Mouse (Mus musculus): Measurements from ENCODE around the gene Rag2. TPM values are rescaled to one million over a fixed set of nuclear protein-coding genes. Genes with fewer than 3 reads are reported as not detected.

Rag2 gene
- polyA plus RNA-seq, 1 experiment, result not detected

DNA sequence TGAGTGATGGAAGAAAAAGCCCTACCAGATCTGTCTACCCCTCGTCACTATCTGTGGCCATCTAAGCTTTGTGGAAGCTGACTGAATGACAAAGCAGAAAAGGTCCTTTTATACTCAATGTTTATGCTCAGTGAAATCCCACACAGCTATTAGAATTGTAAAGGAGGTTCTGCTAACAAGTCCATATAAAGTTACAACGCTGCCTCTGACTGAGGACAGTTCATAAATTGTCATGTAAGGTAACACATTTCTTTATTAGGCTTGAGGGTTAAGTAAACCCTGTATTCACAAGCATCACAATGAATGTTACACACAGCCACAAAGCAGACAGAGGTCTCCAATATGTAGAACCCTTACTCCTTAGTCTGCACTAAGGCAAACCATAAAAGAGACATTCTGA lies 507 bp upstream of the Rag2 start:
- H3K4me3 ChIP-seq (ENCODE audit: insufficient read depth, poor library complexity, severe bottlenecking), result no peak overlapping the region
- no peaks in the 10 kb centered on the region for H3K79me3 ChIP-seq (ENCODE audit: low read depth)
- H3K27me3 ChIP-seq (ENCODE audit: control insufficient read depth, insufficient read depth, insufficient read length), result peaks cover 3% of the 10 kb centered on the region
- no peak overlapping the region for H3ac ChIP-seq (ENCODE audit: control insufficient read depth, insufficient read length, low read depth)
- no peaks in the 10 kb centered on the region for H3K36me3 ChIP-seq (ENCODE audit: control insufficient read depth, insufficient read depth)
- TF ChIP-seq MAX (IDR thresholded peaks at IDR 0.05), result no peak
- TF ChIP-seq FOSL1 (IDR thresholded peaks at IDR 0.05; ENCODE audit: insufficient read depth, low read length, poor library complexity, severe bottlenecking), result no peak
- TF ChIP-seq USF1 (IDR thresholded peaks at IDR 0.05; ENCODE audit: low read depth), result no peak
- TF ChIP-seq MYOD1 (IDR thresholded peaks at IDR 0.05; ENCODE audit: control insufficient read depth, insufficient read length, low read depth), result no peak
- no peak for TF ChIP-seq MYOG (IDR thresholded peaks at IDR 0.05; ENCODE audit: control insufficient read depth, extremely low read depth, insufficient read length)
- TF ChIP-seq CTCF (IDR thresholded peaks at IDR 0.05; ENCODE audit: control insufficient read depth, insufficient read depth, insufficient read length), result no peak
- TF ChIP-seq CEBPB (IDR thresholded peaks at IDR 0.05; ENCODE audit: low read depth), result no peak
- no peaks in the 10 kb centered on the region for H3K79me2 ChIP-seq (ENCODE audit: control insufficient read depth, insufficient read depth)

DNA sequence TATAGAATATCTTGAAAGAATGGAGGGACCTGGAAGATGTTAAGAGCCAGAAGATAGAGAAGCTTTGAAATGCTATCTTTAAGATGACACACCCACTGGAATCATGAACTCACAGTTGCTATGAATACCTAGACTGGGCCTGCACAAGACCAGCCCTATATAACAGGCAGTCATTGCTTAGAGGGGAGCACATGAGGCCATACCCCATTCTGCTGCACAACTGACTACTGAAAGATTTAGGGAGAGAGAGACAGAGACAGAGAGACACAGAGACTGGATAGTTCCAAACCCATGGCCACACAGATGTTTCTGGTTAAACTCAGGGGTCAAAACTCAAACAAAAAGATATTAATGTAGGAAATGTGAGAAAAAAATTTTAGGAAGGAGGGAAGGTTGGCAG lies 2.7 kb downstream of the Rag2 start:
- no peaks in the 10 kb centered on the region for H3K79me2 ChIP-seq (ENCODE audit: control insufficient read depth, insufficient read depth)
- TF ChIP-seq CTCF (IDR thresholded peaks at IDR 0.05; ENCODE audit: control insufficient read depth, insufficient read depth, insufficient read length), result no peak
- TF ChIP-seq MAX (IDR thresholded peaks at IDR 0.05), result no peak
- no peak for TF ChIP-seq CEBPB (IDR thresholded peaks at IDR 0.05; ENCODE audit: low read depth)
- TF ChIP-seq MYOD1 (IDR thresholded peaks at IDR 0.05; ENCODE audit: control insufficient read depth, insufficient read length, low read depth), result no peak
- TF ChIP-seq MYOG (IDR thresholded peaks at IDR 0.05; ENCODE audit: control insufficient read depth, extremely low read depth, insufficient read length), result no peak
- TF ChIP-seq FOSL1 (IDR thresholded peaks at IDR 0.05; ENCODE audit: insufficient read depth, low read length, poor library complexity, severe bottlenecking), result no peak
- TF ChIP-seq USF1 (IDR thresholded peaks at IDR 0.05; ENCODE audit: low read depth), result no peak
- no peaks in the 10 kb centered on the region for H3K36me3 ChIP-seq (ENCODE audit: control insufficient read depth, insufficient read depth)
- H3ac ChIP-seq (ENCODE audit: control insufficient read depth, insufficient read length, low read depth), result no peak overlapping the region
- no peaks in the 10 kb centered on the region for H3K79me3 ChIP-seq (ENCODE audit: low read depth)
- H3K4me3 ChIP-seq (ENCODE audit: insufficient read depth, poor library complexity, severe bottlenecking), result no peak overlapping the region
- no peaks in the 10 kb centered on the region for H3K27me3 ChIP-seq (ENCODE audit: control insufficient read depth, insufficient read depth, insufficient read length)

DNA sequence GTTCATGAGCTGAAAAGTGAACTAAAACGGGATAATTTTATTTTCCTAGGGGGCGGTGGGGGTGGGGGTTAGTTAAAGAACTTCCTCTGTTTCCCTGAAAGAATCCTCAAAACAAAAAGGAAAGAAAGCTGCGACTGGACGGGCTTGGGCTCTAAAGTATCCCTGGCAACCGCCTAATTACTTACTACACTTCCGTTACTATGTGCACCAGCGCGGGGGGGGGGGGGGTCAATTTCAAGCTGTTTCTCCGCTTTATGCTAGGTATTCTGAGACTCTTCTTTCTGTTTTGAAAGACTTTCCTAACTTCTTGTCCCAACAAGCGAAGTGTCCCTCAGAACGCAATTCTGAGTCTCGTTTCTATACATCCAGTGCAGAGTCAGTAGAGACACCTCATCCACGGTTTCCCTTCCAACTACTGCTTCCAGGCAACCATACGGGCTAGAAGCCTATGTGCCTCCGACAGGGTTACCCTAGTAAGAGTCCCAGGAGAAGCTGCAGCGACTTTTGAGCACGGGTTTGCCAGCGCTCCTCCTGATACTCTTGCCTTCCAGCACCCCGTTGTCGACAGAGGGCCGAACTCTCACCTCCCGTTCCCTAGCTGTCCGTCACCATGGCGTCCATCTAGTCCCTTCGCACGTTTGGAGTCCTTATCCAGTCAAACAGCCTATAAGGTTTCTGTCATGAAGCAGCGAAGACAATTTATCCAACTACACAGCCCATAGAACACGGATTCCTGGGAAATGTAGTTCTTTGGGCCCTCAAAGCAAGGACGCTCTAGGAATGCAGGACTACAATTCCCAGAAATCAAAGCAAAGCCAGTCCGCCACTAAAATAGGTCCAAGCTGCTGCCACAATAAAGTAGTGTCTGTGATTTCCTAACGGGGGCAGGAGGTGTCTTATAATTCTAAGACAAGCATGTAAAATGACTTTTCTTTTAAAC lies 4.0 kb downstream of the Rag2 start:
- H3K27me3 ChIP-seq (ENCODE audit: control insufficient read depth, insufficient read depth, insufficient read length), result no peaks in the 10 kb centered on the region
- no peaks in the 10 kb centered on the region for H3K36me3 ChIP-seq (ENCODE audit: control insufficient read depth, insufficient read depth)
- no peak for TF ChIP-seq MYOD1 (IDR thresholded peaks at IDR 0.05; ENCODE audit: control insufficient read depth, insufficient read length, low read depth)
- TF ChIP-seq MAX (IDR thresholded peaks at IDR 0.05), result peak; percentile 51
- no peak for TF ChIP-seq FOSL1 (IDR thresholded peaks at IDR 0.05; ENCODE audit: insufficient read depth, low read length, poor library complexity, severe bottlenecking)
- TF ChIP-seq MYOG (IDR thresholded peaks at IDR 0.05; ENCODE audit: control insufficient read depth, extremely low read depth, insufficient read length), result no peak
- TF ChIP-seq USF1 (IDR thresholded peaks at IDR 0.05; ENCODE audit: low read depth), result no peak
- TF ChIP-seq CEBPB (IDR thresholded peaks at IDR 0.05; ENCODE audit: low read depth), result no peak
- peak overlapping the region; percentile 83 for H3ac ChIP-seq (ENCODE audit: control insufficient read depth, insufficient read length, low read depth)
- H3K79me2 ChIP-seq (ENCODE audit: control insufficient read depth, insufficient read depth), result no peaks in the 10 kb centered on the region
- no peaks in the 10 kb centered on the region for H3K79me3 ChIP-seq (ENCODE audit: low read depth)
- peak overlapping the region; percentile 38 for H3K4me3 ChIP-seq (ENCODE audit: insufficient read depth, poor library complexity, severe bottlenecking)

DNA sequence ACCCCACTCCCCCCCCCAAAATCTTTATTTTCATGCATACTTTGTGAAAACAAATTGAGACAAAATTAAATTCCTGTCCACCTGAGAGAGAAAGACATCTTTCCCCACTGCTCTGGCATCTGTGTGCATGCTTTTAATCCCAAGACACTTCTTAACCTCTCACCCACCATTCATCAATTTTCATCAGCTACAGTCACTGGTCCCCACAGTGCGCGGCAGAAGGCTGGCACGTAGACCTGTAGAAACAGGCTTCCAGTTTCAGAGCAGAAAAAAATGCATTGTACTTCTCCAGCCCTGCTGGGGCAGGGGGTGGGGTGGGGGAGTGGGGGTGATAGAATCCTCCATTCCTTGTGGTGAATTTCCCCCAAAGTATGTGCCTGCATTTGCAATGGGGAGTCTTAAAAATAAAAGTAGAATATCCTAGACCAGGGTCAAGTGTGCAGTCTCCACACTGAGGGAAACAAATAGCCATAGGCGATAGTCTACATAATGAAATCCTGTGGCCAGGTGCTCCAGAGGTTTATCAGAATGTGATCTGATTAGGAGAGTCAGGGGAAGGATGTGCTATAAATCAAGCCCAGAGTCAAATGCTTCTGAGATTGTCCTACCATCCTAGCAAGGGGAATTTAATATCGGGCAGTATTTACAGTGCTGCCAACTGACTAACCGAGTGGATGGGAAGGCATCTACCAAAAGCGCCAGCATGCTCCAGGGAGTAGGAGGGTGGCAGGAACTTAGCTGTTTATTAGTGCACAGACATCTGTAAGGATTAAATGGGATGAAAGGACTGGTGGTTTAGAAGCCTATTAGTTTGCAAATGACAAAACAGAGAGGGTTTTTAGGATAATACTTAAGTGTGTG lies 14.7 kb downstream of the Rag2 start:
- peaks cover 36% of the 10 kb centered on the region for H3K27me3 ChIP-seq (ENCODE audit: control insufficient read depth, insufficient read depth, insufficient read length)
- no peaks in the 10 kb centered on the region for H3K79me3 ChIP-seq (ENCODE audit: low read depth)
- TF ChIP-seq MAX (IDR thresholded peaks at IDR 0.05), result no peak
- no peak for TF ChIP-seq MYOG (IDR thresholded peaks at IDR 0.05; ENCODE audit: control insufficient read depth, extremely low read depth, insufficient read length)
- no peak for TF ChIP-seq MYOD1 (IDR thresholded peaks at IDR 0.05; ENCODE audit: control insufficient read depth, insufficient read length, low read depth)
- no peak for TF ChIP-seq CEBPB (IDR thresholded peaks at IDR 0.05; ENCODE audit: low read depth)
- TF ChIP-seq CTCF (IDR thresholded peaks at IDR 0.05; ENCODE audit: control insufficient read depth, insufficient read depth, insufficient read length), result no peak
- TF ChIP-seq FOSL1 (IDR thresholded peaks at IDR 0.05; ENCODE audit: insufficient read depth, low read length, poor library complexity, severe bottlenecking), result no peak
- no peak for TF ChIP-seq USF1 (IDR thresholded peaks at IDR 0.05; ENCODE audit: low read depth)

DNA sequence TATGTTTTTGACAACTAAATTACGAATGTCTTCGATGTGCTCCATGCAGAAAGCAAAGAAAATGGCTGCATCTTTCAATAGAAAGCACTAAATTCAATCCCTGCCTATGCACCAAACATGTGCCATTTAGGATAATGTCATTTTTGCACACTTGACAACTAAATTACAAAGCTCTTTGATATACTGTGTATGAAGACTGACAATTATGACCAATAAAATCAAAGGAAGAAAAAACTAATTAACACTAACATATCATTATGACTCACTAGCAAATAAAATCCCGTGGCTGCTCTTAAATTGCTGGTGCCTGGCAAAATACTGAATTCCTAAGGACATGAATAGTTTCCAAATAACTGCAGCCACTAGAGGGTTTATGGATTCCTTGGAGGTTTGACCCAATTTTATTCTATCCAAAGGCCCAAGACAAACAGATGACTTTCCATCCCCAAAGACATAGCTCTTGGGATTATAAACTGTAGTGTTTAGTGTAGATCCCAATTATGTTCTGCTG lies 15.4 kb downstream of the Rag2 start:
- no peak overlapping the region for H3ac ChIP-seq (ENCODE audit: control insufficient read depth, insufficient read length, low read depth)
- H3K36me3 ChIP-seq (ENCODE audit: control insufficient read depth, insufficient read depth), result no peaks in the 10 kb centered on the region
- H3K4me3 ChIP-seq (ENCODE audit: insufficient read depth, poor library complexity, severe bottlenecking), result no peak overlapping the region
- H3K79me3 ChIP-seq (ENCODE audit: low read depth), result no peaks in the 10 kb centered on the region
- TF ChIP-seq FOSL1 (IDR thresholded peaks at IDR 0.05; ENCODE audit: insufficient read depth, low read length, poor library complexity, severe bottlenecking), result no peak
- TF ChIP-seq MYOD1 (IDR thresholded peaks at IDR 0.05; ENCODE audit: control insufficient read depth, insufficient read length, low read depth), result no peak
- H3K79me2 ChIP-seq (ENCODE audit: control insufficient read depth, insufficient read depth), result no peaks in the 10 kb centered on the region
- peaks cover 36% of the 10 kb centered on the region for H3K27me3 ChIP-seq (ENCODE audit: control insufficient read depth, insufficient read depth, insufficient read length)

More for the DNA sequence above, 14.7 kb downstream of the Rag2 start:
- H3K4me3 ChIP-seq (ENCODE audit: insufficient read depth, poor library complexity, severe bottlenecking), result no peak overlapping the region
- H3K36me3 ChIP-seq (ENCODE audit: control insufficient read depth, insufficient read depth), result no peaks in the 10 kb centered on the region
- no peaks in the 10 kb centered on the region for H3K79me2 ChIP-seq (ENCODE audit: control insufficient read depth, insufficient read depth)
- no peak overlapping the region for H3ac ChIP-seq (ENCODE audit: control insufficient read depth, insufficient read length, low read depth)
